Mouse (Mus musculus): ENCODE data around the gene Gtf2a1l. TPM values are rescaled to one million over a fixed set of nuclear protein-coding genes. Genes with fewer than 3 reads are reported as not detected.

Gene Gtf2a1l
- total RNA-seq, 2 experiments from 2014 or later: 0.32 to 0.57 TPM

DNA sequence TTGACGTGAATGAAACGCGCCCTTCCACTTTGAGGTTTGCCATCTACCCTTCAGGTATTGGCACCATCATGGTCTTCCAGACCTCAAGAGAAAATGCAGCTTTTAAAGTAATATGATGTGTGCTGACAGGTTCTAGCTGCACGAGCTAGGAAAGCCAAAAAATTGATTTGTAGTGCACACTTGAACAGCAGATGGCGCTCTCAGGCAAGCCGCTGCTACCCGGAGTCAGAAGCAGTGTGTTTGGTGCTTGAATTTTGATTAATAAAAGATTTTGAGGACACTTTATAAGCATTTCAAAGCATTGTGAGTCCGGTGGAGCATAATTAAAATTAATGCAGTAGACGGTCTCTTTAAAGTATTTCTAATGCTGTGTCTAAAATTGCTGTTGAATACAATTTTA lies 16.4 kb upstream of the Gtf2a1l start:
- intact Hi-C loops (cut with DNase I): loop anchor here (2.0 to 5.0 kb wide), 4 partner anchors 101 to 1935 kb away; no protein-coding TSS in a partner anchor
- DNase-seq (ENCODE audit: low spot score in 2 of 2): peak; percentile 59 to 74

DNA sequence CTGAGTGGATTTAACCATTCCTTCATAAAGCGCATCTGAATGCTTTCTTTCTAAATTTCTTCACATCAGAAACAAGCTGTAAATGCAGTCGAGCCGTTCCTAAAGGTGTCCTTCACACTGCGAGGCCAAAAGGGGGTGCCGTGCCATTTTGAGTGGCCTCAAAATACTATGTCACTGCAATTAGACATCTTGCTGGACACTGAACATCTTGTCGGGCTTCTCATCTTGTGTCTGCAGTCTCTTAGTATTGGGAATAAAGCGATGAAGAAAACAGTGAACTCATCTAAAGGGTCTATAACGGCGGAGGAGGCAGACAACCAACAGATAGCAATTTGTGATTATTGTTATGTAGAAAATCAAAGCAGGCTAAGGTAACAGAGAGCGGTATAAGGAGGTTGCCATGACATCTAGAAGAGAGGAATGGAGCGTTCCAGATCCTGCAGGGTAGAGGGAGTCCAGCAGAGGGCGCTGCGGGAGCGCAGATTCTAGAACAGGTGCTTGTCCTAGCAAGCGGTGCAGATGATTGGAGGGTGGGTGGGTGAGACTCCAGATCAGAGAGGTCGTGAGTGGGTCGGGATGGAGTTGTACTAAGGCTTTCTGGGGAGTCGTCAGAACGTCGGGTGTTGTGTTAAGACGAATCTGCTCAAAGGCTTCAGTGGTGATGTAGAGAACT lies 15.6 kb upstream of the Gtf2a1l start:
- DNase-seq (ENCODE audit: low spot score in 2 of 2): peak; percentile 82 to 87
- intact Hi-C loops (cut with DNase I): loop anchor here (2.0 to 5.0 kb wide), 4 partner anchors 100 to 1934 kb away; no protein-coding TSS in a partner anchor

DNA sequence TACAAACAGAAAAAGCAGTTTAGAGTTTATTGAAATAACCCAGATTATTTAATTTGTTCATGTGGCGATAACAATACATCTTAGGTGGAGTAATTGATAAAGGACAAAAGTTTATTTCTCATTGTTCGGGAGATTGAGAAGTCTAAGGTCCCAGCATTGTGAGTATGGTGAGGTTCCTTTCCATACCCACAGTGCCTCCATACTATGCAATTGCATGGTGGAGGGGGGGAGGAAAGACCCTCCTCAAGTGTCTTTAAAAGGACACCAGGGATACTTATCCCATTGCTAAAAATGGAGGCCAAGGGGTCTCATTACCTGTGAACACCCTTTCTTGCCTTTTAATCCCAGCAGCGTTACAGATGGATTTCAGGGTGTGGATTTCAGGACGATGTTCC lies 15.1 kb upstream of the Gtf2a1l start:
- intact Hi-C loops (cut with DNase I): loop anchor here (2.0 to 5.0 kb wide), 4 partner anchors 99 to 1934 kb away; no protein-coding TSS in a partner anchor
- DNase-seq (ENCODE audit: low spot score in 2 of 2): no peak

DNA sequence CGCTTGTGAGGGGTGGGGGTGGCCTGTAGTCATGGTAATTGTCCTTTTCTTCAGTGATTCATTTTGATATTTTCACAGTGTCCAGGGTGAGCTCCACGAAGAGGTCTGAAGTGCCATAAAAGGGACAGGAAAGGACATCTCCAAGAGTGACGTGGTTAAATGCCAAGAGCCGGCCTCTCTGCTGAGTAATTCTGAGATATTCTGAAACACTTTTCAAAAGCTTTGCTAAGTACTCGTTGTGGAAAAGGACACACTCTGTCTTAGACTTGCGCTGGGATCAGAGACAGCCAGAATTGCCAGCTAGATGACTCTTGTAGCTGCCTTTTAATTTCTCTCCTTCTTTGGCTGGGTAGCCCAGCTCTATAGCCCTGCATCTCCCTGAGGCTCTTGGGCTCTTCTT lies 9.9 kb upstream of the Gtf2a1l start:
- DNase-seq (ENCODE audit: low spot score in 2 of 2): no peak
- intact Hi-C loops (cut with DNase I): no loop called here

DNA sequence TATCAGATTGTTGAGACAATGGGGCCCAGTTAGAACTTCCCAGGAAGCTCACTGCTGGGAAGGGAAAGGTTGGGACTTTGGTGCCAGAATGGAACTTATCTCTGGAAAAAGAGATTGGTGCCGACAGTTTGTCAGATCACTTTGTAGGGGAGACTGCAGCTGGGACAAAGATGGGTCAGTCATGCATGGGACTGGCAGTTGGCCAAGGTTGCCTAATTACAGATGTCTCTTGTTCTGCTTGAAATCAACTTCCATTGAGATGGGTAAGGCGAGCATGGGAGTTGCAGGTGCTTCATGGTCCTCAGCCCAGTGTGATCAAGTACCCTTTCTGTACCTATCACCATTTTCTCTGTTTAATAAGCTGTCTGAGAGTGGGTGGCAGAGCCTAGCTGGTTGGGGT lies 2.4 kb upstream of the Gtf2a1l start:
- intact Hi-C loops (cut with DNase I): no loop called here
- no peak for DNase-seq (ENCODE audit: low spot score in 2 of 2)

DNA sequence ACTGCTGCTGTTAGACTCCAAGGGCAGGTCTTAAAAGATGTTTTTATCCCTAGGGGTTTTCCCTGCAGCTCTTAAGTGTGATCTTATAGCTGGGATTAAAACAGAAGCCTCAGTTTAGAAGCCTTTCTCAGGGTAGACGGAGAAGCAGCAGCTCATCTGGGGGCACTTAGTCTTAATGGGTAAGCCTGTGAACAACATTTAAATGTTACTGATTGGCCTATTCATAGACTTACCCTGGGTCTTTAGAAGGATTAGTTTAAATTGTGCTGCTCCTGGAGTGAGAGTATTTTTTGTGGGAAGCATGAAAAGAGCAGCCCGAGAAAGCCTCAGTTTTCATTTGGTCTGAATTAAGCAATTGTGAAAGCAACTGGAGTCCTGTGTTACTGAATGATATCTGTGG lies 1.5 kb downstream of the Gtf2a1l start:
- intact Hi-C loops (cut with DNase I): no loop called here
- no peak for DNase-seq (ENCODE audit: low spot score in 2 of 2)

DNA sequence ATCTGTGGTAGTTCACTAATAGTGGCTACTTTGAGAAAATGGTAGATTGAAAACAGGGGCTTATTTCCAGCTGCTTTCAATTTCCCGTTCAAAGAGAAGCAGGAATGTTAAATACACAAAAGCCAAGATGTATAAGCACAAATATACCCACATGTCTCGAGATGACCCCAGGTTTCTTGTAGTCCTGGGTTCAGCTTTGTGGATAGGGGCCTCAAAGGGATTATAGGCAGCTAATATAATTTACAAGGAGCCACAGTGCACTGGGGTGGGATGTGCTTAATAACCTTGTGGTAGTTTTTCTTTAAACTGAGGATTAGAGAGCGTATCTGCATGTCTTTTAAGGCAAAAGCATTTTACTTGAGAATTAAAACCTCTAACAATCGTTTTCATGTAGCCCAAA lies 2.3 kb downstream of the Gtf2a1l start:
- intact Hi-C loops (cut with DNase I): no loop called here
- DNase-seq (ENCODE audit: low spot score in 2 of 2): no peak

GRCm38 (mm10) chr17:88675310-88676309 lies 7.2 kb downstream of the Gtf2a1l start:
- intact Hi-C loops (cut with DNase I): loop anchor here (1.0 kb wide), 1 partner anchor 78 kb away; no protein-coding TSS in a partner anchor
- DNase-seq (ENCODE audit: low spot score in 2 of 2): no peak

- DNase-seq (ENCODE audit: low spot score in 2 of 2): no peak
- intact Hi-C loops (cut with DNase I): no loop called here
Measured at GRCm38 (mm10) chr17:88688226-88688625, 19.8 kb downstream of the Gtf2a1l start.

DNA sequence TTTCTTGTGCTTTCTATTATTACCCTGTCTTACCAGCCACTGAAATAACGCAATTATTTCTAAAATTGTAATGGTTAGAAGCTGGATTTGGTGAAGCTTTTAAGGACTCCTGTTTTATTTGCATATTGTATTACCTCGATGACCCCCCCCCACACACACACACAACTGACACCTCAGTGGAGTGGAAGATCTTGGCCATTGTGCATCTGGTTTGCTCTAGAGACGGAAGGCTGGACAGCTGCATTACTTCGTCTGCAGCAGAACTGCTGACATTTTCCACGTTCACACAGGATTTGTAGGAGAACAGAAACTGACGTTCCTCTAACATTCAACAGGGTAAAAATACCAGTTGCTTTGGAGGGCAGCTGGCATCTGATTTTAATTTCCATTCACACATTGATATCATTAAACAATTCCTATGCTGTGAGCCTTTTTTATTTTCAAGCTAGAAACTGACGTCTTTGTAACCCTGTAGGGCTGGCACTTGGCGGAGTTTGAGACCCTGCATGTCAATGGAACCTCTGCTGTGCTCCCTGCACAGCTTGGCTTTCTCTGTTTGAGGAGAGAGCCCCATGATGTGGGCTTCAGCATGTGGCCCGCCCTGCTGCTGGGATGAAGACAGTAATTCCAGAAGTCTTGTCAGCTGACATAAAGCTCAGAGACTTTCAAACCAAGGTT lies 28.3 kb downstream of the Gtf2a1l start:
- no peak for DNase-seq (ENCODE audit: low spot score in 2 of 2)

DNA sequence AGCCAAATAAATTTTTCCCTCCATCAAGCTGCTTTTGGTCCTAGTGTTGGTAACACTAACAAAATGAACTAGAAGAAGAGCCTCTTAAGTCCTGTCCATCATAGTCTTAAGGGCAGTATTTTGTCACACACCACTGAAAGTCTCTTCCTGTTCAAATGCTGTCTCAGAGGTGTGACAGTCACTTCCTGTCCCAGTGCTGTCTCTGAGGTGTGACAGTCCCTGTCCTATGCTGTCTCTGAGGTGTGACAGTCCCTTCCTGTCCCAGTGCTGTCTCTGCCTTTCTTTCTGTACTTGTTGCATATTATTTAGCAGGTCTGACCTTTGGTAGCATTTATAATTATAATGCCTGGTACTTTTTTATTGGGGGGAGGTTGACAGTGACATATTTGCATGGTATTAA lies 32.4 kb downstream of the Gtf2a1l start:
- intact Hi-C loops (cut with DNase I): no loop called here
- no peak for DNase-seq (ENCODE audit: low spot score in 2 of 2)

More for the DNA sequence above, 28.3 kb downstream of the Gtf2a1l start:
- intact Hi-C loops (cut with DNase I): no loop called here

DNA sequence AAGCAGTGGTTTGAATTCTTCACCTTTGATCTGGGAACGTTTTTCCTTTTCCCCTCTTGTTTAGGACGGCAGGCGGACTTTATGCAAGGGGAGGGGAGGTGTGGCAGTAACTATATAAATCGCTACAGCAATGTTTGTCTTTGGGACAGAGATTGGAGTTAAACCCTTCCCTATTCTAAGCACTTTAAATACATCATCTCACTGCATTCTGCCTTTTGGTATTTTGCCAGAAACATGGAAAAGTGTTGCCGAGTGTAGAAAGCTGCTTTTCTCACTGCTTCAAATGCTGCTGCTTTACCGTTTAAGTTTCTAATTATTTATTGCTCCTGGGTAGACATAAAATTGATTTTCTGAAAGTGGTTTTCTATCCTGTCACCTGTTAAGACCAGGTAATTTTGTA lies 33.9 kb downstream of the Gtf2a1l start:
- intact Hi-C loops (cut with DNase I): no loop called here
- no peak for DNase-seq (ENCODE audit: low spot score in 2 of 2)

DNA sequence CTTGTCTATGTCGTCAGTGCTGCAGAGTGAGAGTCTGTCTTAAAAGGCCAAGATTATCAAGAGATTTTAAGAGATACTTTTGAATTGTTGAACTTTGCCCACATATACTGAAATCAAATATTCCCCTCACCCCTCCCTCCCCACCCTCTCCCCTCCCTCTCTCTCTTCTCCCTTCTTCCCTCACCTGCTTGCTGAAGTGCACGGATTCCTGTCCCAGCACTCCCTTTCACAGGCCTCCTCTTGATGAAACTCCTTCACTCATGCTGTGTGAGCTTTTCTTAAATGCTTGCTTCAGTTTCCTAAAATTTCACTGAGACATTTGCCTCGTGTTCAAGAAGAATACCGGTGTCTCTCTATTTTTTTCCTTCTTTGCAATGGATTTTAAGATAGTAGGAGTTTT lies 34.7 kb downstream of the Gtf2a1l start:
- intact Hi-C loops (cut with DNase I): no loop called here
- DNase-seq (ENCODE audit: low spot score in 2 of 2): no peak

GRCm38 (mm10) chr17:88706231-88706649 lies 37.8 kb downstream of the Gtf2a1l start:
- DNase-seq (ENCODE audit: low spot score in 2 of 2): no peak
- intact Hi-C loops (cut with DNase I): no loop called here

DNA sequence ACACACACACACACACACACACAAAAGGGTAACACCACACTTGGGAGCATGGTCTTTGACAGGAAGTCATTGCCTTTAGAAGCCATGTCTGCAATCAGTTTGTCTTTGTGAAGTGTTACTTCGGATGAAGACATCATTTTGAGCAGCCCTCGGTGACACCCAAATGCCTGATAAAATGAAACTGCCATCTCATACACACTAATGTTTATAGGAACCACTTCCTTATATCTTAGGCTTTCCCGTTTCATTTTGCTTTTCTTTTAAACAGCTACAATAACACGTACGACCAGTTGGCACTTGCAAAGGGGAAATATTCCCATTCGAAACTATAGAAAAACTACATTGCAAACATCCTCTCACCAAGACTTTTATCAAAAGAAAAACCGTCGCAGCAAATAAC lies 81.2 kb downstream of the Gtf2a1l start:
- intact Hi-C loops (cut with DNase I): no loop called here
- DNase-seq (ENCODE audit: low spot score in 2 of 2): no peak

DNA sequence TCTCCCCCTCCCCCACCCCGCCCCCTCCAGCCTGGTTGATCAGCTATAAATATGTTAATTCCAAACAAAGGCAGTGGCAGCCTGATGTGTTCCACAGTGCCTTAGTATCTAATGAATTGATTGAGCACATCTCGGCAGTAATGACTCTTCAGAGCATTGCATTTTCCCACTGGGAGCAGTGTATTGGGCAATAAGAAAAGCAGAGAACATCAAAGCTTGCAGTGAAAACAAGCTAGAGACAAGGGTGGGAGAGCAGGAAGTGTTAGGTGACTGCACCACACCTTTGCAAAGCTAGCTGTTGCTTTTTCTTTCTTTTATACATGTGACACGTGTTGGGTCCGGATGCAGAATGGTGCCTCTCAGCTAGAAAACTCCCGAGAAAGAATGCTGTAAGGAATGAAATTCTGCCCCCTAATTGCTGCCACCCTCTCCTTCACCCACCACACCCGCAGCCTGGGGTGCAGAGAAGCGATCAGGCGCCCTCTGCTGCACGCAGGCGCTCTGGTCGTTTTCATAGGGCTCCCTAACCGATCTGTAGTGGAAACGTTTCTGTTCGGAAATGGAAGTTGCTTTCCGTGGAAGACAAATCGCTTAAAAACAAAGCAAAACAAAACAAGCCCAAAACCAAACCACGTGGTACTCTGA lies 84.5 kb downstream of the Gtf2a1l start:
- no peak for DNase-seq (ENCODE audit: low spot score in 2 of 2)
- intact Hi-C loops (cut with DNase I): loop anchor here (1.0 to 2.0 kb wide), 2 partner anchors 78 to 100 kb away; no protein-coding TSS in a partner anchor

- intact Hi-C loops (cut with DNase I): loop anchor here (1.0 to 2.0 kb wide), 2 partner anchors 78 to 101 kb away; no protein-coding TSS in a partner anchor
- DNase-seq (ENCODE audit: low spot score in 2 of 2): no peak
Measured at GRCm38 (mm10) chr17:88753472-88753857, 85.0 kb downstream of the Gtf2a1l start.

DNA sequence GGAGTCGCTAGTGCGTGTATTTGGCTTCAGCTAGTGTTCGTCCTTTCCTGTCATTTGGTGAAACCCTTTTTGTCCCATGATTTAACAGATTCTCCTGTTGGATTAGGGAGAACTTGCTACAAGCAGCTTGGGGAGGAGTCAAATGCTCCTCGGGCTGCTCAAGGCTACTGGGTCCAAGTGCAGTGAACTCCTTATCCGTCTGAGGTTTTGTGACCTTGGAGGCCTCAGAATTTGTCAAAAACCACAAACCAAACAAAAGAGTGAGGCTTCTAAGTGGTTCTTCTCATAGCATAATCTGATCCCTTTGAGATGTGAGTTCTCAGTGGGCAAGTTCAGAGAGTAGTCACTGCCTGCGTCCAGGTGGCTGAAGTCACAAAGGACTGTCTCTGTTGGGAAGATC lies 87.3 kb downstream of the Gtf2a1l start:
- intact Hi-C loops (cut with DNase I): no loop called here

DNA sequence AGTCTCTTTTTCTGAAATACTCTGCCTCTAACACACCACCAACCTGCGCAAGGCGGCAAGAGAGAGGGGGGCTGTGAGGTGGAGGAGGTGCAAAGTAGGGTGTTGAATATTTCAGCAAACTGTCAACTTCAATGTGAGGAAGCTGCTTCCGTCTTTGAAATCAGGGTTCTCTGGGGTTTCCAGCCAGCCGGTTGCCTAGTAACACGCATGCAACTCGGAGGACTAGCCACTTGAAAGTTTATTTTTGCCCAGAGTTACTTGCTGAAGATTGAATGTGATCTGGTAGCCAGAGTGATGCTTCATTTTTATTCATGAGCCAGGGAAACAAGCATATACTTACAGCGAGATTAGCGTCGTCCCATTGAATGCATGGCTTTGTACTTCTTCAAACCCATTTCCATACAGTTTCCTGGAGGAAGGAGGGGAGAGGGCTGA lies 89.6 kb downstream of the Gtf2a1l start:
- peak; percentile 42 to 51 for DNase-seq (ENCODE audit: low spot score in 2 of 2)
- intact Hi-C loops (cut with DNase I): no loop called here

More for the DNA sequence above, 87.3 kb downstream of the Gtf2a1l start:
- DNase-seq (ENCODE audit: low spot score in 2 of 2): no peak
